Mouse (Mus musculus) hindlimb bud, embryonic 11.5 days (tissue): ENCODE data around the gene Nudt9.

Experiments
- DNase-seq: peaks from one replicate; pipeline ENCODE4 v3.0.0-alpha.2; 2012; ENCODE audit warnings: low read depth, low spot score; ENCODE audit errors: extremely low spot score

Nudt9 gene

GRCm38 (mm10) chr5:104074388-104074787 is 28.3 kb downstream of the Nudt9 start:
- no peak for DNase-seq

- DNase-seq = no peak
Measured at GRCm38 (mm10) chr5:104076361-104076760, 30.3 kb downstream of the Nudt9 start.

GRCm38 (mm10) chr5:104077508-104077907 is 31.4 kb downstream of the Nudt9 start, which contains the start of gene Gm17660:
Gene Gm17660, minus strand, starts transcription at chr5:104077608.
- no peak for DNase-seq

GRCm38 (mm10) chr5:104080736-104081135 is 34.6 kb downstream of the Nudt9 start:
- no peak for DNase-seq

GRCm38 (mm10) chr5:104085366-104085765 is 39.3 kb downstream of the Nudt9 start:
- DNase-seq = no peak

GRCm38 (mm10) chr5:104089751-104090150 is 43.6 kb downstream of the Nudt9 start:
- no peak for DNase-seq

GRCm38 (mm10) chr5:104095416-104096077 is 49.4 kb downstream of the Nudt9 start:
- DNase-seq = no peak

- DNase-seq = no peak
Measured at GRCm38 (mm10) chr5:104096078-104096938, 50.2 kb downstream of the Nudt9 start.

GRCm38 (mm10) chr5:104101678-104102531 is 55.8 kb downstream of the Nudt9 start:
- no peak for DNase-seq

- DNase-seq = no peak
Measured at GRCm38 (mm10) chr5:104103171-104103570, 57.1 kb downstream of the Nudt9 start.

GRCm38 (mm10) chr5:104104111-104104510 is 58.0 kb downstream of the Nudt9 start:
- DNase-seq = no peak

- no peak for DNase-seq
Measured at GRCm38 (mm10) chr5:104108127-104108875, 62.2 kb downstream of the Nudt9 start.

GRCm38 (mm10) chr5:104108879-104109369 is 62.8 kb downstream of the Nudt9 start:
- DNase-seq = no peak

GRCm38 (mm10) chr5:104109516-104109915 is 63.4 kb downstream of the Nudt9 start:
- DNase-seq = no peak

- no peak for DNase-seq
Measured at GRCm38 (mm10) chr5:104110171-104110920, 64.2 kb downstream of the Nudt9 start.

- DNase-seq = no peak
Measured at GRCm38 (mm10) chr5:104112016-104112415, 65.9 kb downstream of the Nudt9 start.

GRCm38 (mm10) chr5:104112511-104112910 is 66.4 kb downstream of the Nudt9 start:
- no peak for DNase-seq

GRCm38 (mm10) chr5:104113491-104114172 is 67.5 kb downstream of the Nudt9 start, which contains the start of gene Sparcl1:
Gene Sparcl1, minus strand, starts transcription at chr5:104113733.
- no peak for DNase-seq
